Mouse (Mus musculus): ENCODE measurements at regions not wholly inside any gene's neighbourhood (a gene's known extent, or its start where the extent isn't known, plus 50 kb on each side); places are given as distances from the start of the nearest gene placed in this dataset.
"Not testable (repeated sequence)": the region's sequence is repeated elsewhere in the genome, so short reads cannot be mapped to it uniquely, and the experiment has no call there.

DNA sequence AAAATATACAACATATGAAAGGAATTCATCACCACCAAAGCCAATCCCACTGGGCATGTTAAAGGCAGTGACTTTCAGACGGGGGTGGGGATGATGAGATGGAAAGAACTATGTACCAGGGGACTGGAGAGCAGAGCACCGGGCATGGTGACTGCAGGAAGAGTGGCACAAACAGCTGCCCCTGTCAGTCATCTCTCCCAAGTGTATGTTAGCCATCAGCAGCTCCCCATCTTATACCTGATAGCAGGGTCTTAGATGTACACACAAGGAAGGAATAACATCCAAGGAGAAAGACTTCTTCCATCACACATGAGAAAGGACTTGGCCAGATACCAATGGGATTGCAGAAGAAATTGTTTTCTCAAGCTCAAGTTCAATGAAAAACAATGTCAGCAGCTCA lies 257.2 kb downstream of the Nuak1 start:
- no peak for DNase-seq

DNA sequence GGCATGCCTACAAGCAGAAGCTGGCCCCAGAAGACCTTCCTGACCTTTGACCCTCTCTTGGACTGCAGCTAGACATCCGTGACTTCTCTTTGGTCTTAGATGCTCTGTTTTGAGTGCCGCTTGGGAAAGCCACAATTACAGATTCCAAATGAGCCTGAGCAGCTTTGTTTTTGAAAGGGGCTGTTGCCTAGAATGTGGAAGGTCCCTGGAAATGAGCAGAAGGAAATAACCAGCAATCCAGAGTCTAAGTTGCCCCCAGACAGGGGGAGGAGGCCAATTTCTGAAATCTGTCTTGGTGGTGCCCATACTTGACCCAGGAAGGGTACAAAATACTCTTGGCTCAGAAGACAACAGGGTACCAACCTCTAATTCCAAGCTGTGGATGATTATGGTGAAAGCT lies 253.9 kb downstream of the Nuak1 start:
- DNase-seq = no peak

- DNase-seq = no peak
Observed at GRCm38 (mm10) chr10:84199035-84199434, 241.4 kb downstream of the Nuak1 start.

DNA sequence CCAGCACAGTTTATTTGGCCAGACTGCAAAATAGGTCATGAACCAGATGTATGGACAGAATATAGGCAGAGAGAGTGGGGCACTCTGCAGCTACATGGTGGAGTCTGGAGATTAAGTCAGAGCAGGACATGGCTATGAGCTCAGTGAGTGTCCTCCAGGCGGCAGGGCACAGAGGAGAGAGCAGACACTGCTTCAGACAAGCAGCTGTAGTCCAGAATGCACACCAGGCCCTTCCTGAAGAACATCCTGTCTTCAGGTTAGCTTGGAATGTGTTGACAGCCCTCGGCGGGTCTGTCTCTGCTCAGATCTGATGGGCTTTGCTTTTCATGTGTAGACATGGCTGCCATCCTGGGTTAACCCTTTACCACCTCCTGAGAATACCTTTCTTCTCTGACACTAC lies 238.6 kb downstream of the Nuak1 start:
- DNase-seq = no peak

GRCm38 (mm10) chr10:84212096-84212785 lies 228.2 kb downstream of the Nuak1 start:
- DNase-seq = no peak

DNA sequence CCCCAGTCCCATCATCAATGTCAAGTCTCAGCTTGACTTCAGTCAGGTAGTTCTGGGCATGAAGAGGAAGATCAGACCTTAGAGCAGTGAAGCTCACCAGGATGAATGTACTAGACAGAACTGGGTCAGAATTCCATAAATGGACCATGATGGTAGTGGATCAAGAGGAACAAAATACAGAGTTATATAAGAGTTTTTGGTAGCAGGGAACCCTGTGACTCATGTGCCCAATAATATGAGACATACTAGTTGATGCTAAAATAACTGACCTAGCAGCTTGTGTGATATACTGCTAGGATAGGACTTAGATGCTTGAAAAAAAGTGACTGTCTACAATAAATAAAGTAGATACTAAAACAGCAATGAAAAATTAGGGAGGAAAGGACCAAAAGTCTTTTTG lies 225.6 kb downstream of the Nuak1 start:
- no peak for DNase-seq

- no peak for DNase-seq
Observed at GRCm38 (mm10) chr10:84229224-84229921, 211.0 kb downstream of the Nuak1 start.

DNA sequence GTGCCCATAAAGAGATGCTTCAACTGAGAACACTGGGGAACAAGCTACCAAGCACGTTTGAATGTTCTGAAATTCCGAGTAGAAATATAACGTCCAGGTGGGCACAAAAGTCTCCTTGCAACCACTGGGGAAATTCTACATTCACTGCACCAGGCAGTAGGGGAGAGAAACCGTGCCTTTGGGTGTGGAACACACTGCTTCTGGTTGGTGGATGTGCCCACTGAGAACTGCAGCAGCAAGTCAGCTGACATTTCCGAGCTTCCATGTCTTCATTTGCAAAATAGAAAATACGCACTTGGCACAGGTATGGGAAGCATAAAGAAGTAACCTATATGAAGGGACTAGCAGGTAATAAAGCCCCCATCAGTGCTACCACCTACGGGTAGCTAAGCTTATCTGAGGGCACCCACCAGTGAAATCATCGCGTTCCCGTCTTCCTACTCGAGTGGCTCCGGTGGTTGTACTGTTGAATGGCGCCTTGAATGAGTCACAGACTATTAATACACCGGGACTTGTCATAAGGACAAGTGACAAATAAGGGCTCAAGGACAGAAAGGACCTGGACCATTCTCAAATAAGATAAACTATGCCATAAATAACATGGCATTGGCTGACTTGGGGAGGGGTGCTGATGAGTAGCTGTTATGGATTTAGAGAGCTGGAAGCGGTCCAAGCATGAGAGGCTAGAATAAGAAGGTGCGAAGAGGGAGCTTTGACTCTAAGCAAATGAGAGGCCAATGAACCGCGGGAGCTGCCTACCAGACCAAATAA lies 210.2 kb downstream of the Nuak1 start:
- no peak for DNase-seq

- no peak for DNase-seq
Observed at GRCm38 (mm10) chr10:84235006-84235405, 205.4 kb downstream of the Nuak1 start.

DNA sequence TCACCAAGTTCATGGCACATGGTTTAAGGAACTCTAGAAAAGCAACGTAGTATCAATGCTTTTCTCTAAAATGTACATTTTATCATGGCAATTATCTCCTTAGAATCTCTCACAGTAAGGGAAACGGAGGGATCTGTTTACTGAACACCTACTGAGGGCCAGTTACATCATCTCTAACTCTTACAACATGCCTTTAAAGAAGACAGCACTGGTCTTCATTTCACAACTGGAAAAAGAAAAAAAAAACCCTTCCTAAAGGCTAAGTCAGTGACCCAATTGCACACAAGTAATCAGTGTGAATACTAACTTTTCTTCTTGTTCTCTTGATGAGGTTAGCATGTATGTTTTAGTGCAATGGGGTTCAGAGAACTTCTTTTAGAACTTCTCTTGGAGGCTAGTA lies 204.2 kb downstream of the Nuak1 start:
- no peak for DNase-seq

GRCm38 (mm10) chr10:84238279-84238963 lies 202.0 kb downstream of the Nuak1 start:
- no peak for DNase-seq

DNA sequence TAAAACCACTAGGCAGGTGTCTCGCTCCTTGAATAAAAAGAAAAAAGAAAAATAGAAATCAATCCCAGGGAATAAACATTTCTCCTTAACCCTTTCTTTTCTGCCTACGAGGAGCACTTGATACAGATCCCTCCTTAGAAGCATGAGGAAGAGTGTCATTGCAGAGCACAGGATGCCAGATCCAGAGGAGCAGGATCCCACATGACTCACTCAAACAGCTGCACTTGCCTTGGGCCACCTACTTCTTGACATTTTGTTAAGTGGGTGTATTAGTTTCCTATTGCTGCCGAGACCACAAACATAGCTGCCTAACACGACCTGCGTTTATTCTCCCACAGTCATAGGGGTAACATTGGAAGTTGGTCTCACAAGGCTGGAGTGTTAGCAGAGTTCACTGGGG lies 197.1 kb downstream of the Nuak1 start:
- no peak for DNase-seq

DNA sequence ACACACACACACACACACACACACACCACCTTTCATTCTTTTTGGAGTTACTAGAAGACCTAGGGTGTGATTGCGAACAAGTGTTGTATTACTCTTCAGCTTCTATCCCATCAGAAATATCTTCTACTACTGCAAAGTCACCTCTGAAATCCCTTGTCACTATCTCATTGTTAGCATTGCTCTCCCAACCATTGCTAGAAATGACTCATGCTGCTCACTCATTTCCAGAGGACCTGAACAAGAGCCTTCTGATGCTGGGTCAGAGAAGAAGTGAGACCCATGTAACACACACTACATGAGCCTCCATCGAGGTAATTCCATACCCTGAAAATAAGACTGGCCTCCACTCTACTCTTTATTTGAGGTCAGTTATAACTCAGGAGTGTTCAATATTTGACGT lies 191.1 kb downstream of the Nuak1 start:
- no peak for DNase-seq

DNA sequence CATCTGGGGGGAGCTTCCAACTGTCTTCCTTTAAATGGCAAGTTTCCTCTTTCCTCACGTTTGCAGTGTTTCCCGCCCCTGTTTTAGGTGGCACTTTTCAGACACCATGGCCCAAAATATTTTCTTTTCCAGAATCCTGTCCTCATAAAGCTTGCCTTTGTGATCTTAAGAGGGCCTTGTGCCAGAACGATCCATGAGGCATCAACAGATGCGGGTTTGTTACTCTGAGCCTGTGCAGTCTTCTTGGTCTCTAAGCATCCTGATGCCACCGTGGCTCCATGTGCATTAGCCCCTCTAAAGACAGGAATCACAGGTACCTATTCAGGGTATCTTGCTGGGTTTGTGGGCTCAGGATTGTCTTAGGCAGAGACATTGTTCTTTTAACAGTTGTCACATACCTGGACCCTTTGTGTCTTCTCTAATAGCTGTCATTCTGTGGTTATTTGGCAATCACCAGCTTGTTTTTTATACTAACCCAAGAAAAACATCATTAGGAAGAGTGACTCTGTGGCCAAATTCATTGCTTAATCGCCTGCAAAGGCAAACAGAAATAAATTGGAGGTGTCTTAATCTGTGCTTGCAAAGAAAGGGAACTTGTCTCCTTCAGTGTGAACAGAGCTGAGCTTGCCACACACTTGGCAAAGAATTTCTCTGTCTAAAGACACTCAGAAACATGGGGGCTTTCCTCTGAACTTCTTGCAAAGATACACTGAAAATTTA lies 179.3 kb downstream of the Nuak1 start:
- no peak for DNase-seq

- DNase-seq = no peak
Observed at GRCm38 (mm10) chr10:84262943-84263342, 177.5 kb downstream of the Nuak1 start.

GRCm38 (mm10) chr10:84285832-84286506 lies 154.4 kb downstream of the Nuak1 start:
- DNase-seq = no peak

GRCm38 (mm10) chr10:84294422-84294821 lies 146.0 kb downstream of the Nuak1 start:
- no peak for DNase-seq

GRCm38 (mm10) chr10:84296168-84296567 lies 144.2 kb downstream of the Nuak1 start:
- no peak for DNase-seq

GRCm38 (mm10) chr10:84301561-84301960 lies 138.8 kb downstream of the Nuak1 start:
- DNase-seq = peak; percentile 15

DNA sequence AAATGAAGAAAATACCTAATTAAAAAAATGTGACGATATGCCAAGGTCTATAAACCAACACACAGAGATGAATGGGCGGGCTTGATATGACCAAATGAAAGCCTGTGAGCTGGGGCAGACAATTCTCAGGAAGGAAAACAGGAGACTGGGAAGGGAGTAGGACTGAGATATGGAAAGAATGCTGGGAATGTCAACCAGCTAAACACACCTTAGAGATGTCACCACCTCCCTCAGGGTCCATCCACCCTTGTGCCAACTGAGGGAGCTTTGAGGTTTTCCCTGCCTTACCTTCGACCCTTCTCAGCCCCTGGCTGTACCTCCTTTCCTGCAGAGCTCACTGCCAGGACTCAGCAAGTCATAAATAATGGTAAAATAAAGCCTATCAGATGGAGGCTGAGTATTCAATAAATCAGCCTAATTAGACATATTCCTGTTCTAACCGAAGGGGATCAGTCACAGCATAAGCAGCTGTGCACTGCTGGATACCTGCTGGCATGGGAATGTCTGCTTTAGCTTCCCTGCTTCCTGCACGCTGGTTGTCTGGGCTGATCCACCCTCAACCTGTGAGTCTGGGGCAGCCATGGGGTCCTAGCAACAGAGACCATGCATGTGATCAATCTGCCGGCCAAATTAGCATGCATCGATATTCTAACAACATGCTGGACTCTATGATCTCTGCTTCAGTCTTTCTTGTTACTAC lies 137.4 kb downstream of the Nuak1 start:
- no peak for DNase-seq

GRCm38 (mm10) chr10:84308746-84309145 lies 131.7 kb downstream of the Nuak1 start:
- not testable (repeated sequence) for DNase-seq
